Mouse (Mus musculus) neural tube, embryonic 10.5 days (tissue): ENCODE measurements at regions not wholly inside any gene's neighbourhood (a gene's known extent, or its start where the extent isn't known, plus 50 kb on each side); places are given as distances from the start of the nearest gene placed in this dataset.
"Not testable (repeated sequence)": the region's sequence is repeated elsewhere in the genome, so short reads cannot be mapped to it uniquely, and the experiment has no call there.

Experiments
- DNase-seq: peaks from one replicate; pipeline ENCODE4 v3.0.0-alpha.2; 2017; ENCODE audit warnings: low spot score; ENCODE audit errors: extremely low spot score

- not testable (repeated sequence) for DNase-seq
Measured at GRCm38 (mm10) chr12:117327086-117327485, 189.2 kb upstream of the Rapgef5 start.

- DNase-seq: no peak
Measured at GRCm38 (mm10) chr12:117330418-117330817, 185.9 kb upstream of the Rapgef5 start.

GRCm38 (mm10) chr12:117336856-117337255 is 179.4 kb upstream of the Rapgef5 start:
- no peak for DNase-seq

GRCm38 (mm10) chr12:117342321-117342720 is 174.0 kb upstream of the Rapgef5 start:
- peak; percentile 33 for DNase-seq

- no peak for DNase-seq
Measured at GRCm38 (mm10) chr12:117343121-117343520, 173.2 kb upstream of the Rapgef5 start.

- DNase-seq: not testable (repeated sequence)
Measured at GRCm38 (mm10) chr12:117343605-117344004, 172.7 kb upstream of the Rapgef5 start.

- DNase-seq: peak; percentile 57
Measured at GRCm38 (mm10) chr12:117344266-117345087, 171.8 kb upstream of the Rapgef5 start.

- peak; percentile 78 for DNase-seq
Measured at GRCm38 (mm10) chr12:117345088-117345977, 170.9 kb upstream of the Rapgef5 start.

- no peak for DNase-seq
Measured at GRCm38 (mm10) chr12:117346091-117346490, 170.2 kb upstream of the Rapgef5 start.

GRCm38 (mm10) chr12:117347135-117347534 is 169.1 kb upstream of the Rapgef5 start:
- no peak for DNase-seq

- DNase-seq: no peak
Measured at GRCm38 (mm10) chr12:117348516-117348915, 167.8 kb upstream of the Rapgef5 start.

GRCm38 (mm10) chr12:117351900-117352299 is 164.4 kb upstream of the Rapgef5 start:
- DNase-seq: peak; percentile 68

GRCm38 (mm10) chr12:117352511-117352910 is 163.8 kb upstream of the Rapgef5 start:
- DNase-seq: no peak

GRCm38 (mm10) chr12:117352938-117353337 is 163.3 kb upstream of the Rapgef5 start:
- peak; percentile 44 for DNase-seq

- no peak for DNase-seq
Measured at GRCm38 (mm10) chr12:117357811-117358210, 158.5 kb upstream of the Rapgef5 start.

GRCm38 (mm10) chr12:117358891-117359290 is 157.4 kb upstream of the Rapgef5 start:
- no peak for DNase-seq

GRCm38 (mm10) chr12:117360215-117360614 is 156.1 kb upstream of the Rapgef5 start:
- no peak for DNase-seq

- DNase-seq: no peak
Measured at GRCm38 (mm10) chr12:117361826-117362225, 154.5 kb upstream of the Rapgef5 start.

GRCm38 (mm10) chr12:117363457-117363856 is 152.8 kb upstream of the Rapgef5 start:
- not testable (repeated sequence) for DNase-seq

- DNase-seq: no peak
Measured at GRCm38 (mm10) chr12:117365181-117365580, 151.1 kb upstream of the Rapgef5 start.

- DNase-seq: no peak
Measured at GRCm38 (mm10) chr12:117365876-117366275, 150.4 kb upstream of the Rapgef5 start.

GRCm38 (mm10) chr12:117378297-117378887 is 137.9 kb upstream of the Rapgef5 start:
- peak; percentile 13 for DNase-seq
